Mouse (Mus musculus) embryonic facial prominence, embryonic 10.5 days (tissue): ENCODE results near the gene Asb17. TPM values are rescaled to one million over a fixed set of nuclear protein-coding genes. Genes with fewer than 3 reads are reported as not detected.

Experiments used
- DNase-seq: peaks from one replicate; pipeline ENCODE4 v3.0.0-alpha.2; 2017; ENCODE audit warnings: low spot score
- H3K27ac ChIP-seq: fragments of 300-500 bp; sonication (generic); replicated peaks from 2 replicates; pipeline ENCODE4 v1.5.1; 2016; ENCODE audit warnings: mild to moderate bottlenecking
- H3K27me3 ChIP-seq: fragments of 300-500 bp; sonication (generic); replicated peaks from 2 replicates; pipeline ENCODE4 v1.6.1; 2016; ENCODE audit warnings: low read depth, mild to moderate bottlenecking; ENCODE audit not compliant: poor library complexity, severe bottlenecking
- H3K36me3 ChIP-seq: fragments of 300-500 bp; sonication (generic); replicated peaks from 2 replicates; pipeline ENCODE4 v1.6.1; 2016; ENCODE audit warnings: mild to moderate bottlenecking, moderate library complexity
- H3K4me1 ChIP-seq: fragments of 300-500 bp; sonication (generic); 2 replicates; pipeline ENCODE4 v1.6.1; 2016
- H3K4me3 ChIP-seq: fragments of 300-500 bp; sonication (generic); 2 replicates; pipeline ENCODE4 v1.5.1; 2016; ENCODE audit warnings: mild to moderate bottlenecking, moderate library complexity
- H3K9me3 ChIP-seq: fragments of 300-500 bp; sonication (generic); 2 replicates; pipeline ENCODE4 v1.6.1; 2016; ENCODE audit warnings: mild to moderate bottlenecking
- WGBS: fragments of 180-500 bp; shearing (Covaris S2); methylation state at CpG from one replicate; pipeline ENCODE4 v1.1.7; 2016; 5-methylcytosine and 5-hydroxymethylcytosine counted together
- polyA plus RNA-seq: library from polyadenylated mRNA; unstranded; fragments of >200 nt; fragmentation: Nextera tagmentation; extraction: Ambion mirVana; gene quantifications from 2 replicates; pipeline ENCODE4 v1.2.1, GENCODE M21; 2016

The Asb17 gene
- polyA plus RNA-seq = 0.19 and 0.34 TPM in 2 replicates

DNA sequence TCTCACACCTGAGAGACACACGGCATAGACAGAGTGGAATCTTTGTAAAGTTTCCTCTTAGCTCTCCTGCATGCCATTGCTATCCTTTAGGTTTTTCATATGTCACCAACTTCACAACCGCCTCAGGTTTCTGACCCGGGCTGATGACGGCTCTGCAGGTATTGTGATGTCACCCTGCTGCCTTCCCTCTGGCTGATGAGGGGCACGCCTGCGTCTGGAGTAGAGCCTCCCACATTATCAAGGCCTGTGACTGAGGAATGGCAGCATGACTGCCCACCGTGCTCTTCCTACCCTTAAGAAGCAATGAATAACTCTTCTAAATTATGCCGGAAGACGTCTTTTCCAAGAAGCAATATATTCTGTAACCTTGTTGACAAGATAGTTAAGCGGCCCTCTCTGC lies at the start of gene Asb17:
TSS of gene Asb17 (plus strand) at position 180 of the 400 bp plus-strand sequence.
- H3K36me3 ChIP-seq = no peaks in the 10 kb centered on the region
- H3K27ac ChIP-seq = no peak within 1 kb of the TSS
- peaks cover 5% of the 10 kb centered on the region; the same call in 1 of the 2 replicates for H3K27me3 ChIP-seq
- H3K9me3 ChIP-seq = no peaks in the 10 kb centered on the region
- no peaks in the 10 kb centered on the region; the same call in 1 of the 2 replicates for H3K4me1 ChIP-seq
- no peak within 1 kb of the TSS for H3K4me3 ChIP-seq
- WGBS = 87% methylated on average over 10 of the region's 10 CpGs
- DNase-seq = no peak

DNA sequence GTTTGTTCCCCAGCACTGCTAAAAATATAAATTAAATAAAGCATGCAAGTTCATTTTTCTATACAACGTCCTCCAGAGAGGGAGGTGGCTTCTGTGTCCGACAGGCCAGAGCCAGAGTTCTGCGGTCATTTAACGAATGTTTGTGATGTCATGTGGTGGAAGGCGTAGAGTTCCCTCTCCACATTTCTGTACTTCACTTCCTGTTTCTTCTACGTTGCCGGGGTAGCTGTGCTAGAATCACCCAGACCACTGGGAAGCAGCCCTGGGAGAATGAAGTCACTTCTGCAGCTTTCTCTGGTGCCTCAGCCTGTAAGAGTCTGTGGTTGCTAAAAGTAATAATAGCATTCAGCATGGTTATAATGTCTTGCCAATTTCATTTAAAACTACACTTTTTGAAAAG lies 46.4 kb upstream of the Asb17 start:
- Histone ChIP-seq H3K36me3 (no peaks in the 10 kb centered on the region), H3K4me3 (no peak overlapping the region), H3K4me1 (peaks cover 13% of the 10 kb centered on the region), H3K27ac (no peak overlapping the region), H3K27me3 (no peaks in the 10 kb centered on the region), H3K9me3 (no peaks in the 10 kb centered on the region)
- 71% methylated on average over 7 of the region's 7 CpGs for WGBS
- DNase-seq = no peak

DNA sequence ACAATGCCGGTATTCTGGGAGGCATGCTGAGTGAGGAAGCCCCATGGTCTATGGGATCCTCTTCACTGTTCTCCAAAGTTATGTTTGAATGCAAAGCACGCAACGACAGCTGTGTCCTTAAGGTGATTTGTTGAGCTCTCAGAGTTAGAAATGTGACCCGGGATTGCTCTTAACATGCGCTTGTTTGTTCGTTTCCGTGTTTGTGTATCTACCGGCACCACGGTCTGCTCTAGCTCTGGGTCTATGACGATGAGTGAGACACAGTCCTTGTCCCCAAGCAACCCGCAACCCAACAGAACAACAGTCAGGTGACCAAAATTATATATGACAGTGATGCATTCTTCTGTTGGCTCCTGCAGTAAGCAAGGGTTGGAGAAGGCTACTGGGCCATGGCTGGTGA lies 44.4 kb upstream of the Asb17 start:
- Histone ChIP-seq H3K4me1 (peaks cover 15% of the 10 kb centered on the region), H3K27ac (no peak overlapping the region), H3K9me3 (no peaks in the 10 kb centered on the region), H3K27me3 (no peaks in the 10 kb centered on the region), H3K36me3 (no peaks in the 10 kb centered on the region), H3K4me3 (no peak overlapping the region)
- 93% methylated on average over 11 of the region's 11 CpGs for WGBS
- no peak for DNase-seq

DNA sequence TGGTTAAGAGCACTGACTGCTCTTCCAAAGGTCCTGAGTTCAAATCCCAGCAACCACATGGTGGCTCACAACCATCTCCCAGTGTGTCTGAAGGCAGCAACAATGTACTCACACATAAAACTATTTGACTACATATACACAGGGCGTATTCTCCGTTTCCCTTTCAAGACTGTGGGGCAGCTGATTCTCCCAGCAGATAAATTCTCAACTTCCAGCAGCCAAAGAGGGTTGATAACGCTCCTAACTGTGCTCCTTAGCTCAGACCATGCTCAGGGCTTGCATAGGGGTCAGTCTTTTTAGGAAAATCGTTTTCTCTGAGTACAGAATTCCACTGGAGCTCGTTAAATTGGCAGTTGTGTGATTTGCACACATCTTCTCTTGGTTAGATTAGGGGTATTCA lies 43.3 kb upstream of the Asb17 start:
- H3K4me1 ChIP-seq = peaks cover 15% of the 10 kb centered on the region
- WGBS = 78% methylated on average over 5 of the region's 5 CpGs

DNA sequence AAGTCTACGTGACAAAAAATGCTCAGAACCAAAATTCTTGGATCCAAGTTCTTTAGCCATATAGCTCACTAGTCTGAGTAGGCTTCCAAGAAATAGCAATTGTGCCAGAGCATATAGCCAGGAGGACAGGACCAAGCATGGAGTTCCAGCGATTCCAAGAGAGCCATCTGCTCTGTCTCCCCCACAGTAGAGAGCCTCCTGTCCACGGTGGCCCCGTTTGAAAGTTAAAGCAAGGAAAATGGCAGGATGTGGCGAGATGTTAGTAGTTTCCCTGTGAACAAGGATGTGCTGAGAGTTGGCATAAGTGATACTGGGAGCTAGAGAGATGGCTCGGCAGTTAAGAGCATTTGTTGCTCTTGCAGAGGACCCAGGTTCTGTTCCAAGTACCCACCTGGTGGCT lies 42.5 kb upstream of the Asb17 start:
- no peak for DNase-seq
- Histone ChIP-seq H3K27ac (no peak overlapping the region), H3K4me3 (no peak overlapping the region), H3K36me3 (no peaks in the 10 kb centered on the region), H3K27me3 (no peaks in the 10 kb centered on the region), H3K4me1 (peaks cover 23% of the 10 kb centered on the region), H3K9me3 (no peaks in the 10 kb centered on the region)
- 90% methylated on average over 6 of the region's 6 CpGs for WGBS

More for the DNA sequence above, 43.3 kb upstream of the Asb17 start:
- no peak for DNase-seq
- Histone ChIP-seq H3K36me3 (no peaks in the 10 kb centered on the region), H3K4me3 (no peak overlapping the region), H3K27ac (no peak overlapping the region), H3K27me3 (no peaks in the 10 kb centered on the region), H3K9me3 (no peaks in the 10 kb centered on the region)

DNA sequence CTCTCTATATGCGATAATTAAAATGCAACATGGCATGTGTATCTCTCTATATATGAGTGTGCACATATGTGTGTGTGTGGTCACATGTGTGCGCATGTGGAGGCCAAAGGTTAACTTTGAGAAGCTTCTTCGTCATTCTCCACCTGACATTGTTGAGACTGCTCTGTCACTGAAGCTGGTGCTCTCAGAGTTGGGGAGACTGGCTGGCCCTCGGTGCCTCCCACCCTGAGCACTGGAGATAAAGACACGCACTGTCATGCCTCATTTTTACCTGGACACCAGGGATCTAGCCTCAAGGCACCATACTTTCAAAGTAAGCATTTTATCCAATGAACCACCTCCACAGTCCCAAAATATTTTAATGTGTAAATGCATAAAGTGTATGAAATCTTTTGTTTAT lies 41.4 kb upstream of the Asb17 start:
- H3K4me1 ChIP-seq = peaks cover 24% of the 10 kb centered on the region
- no peaks in the 10 kb centered on the region for H3K9me3 ChIP-seq
- H3K27me3 ChIP-seq = no peaks in the 10 kb centered on the region
- DNase-seq = no peak
- no peak overlapping the region for H3K27ac ChIP-seq
- H3K4me3 ChIP-seq = no peak overlapping the region
- 85% methylated on average over 5 of the region's 5 CpGs for WGBS
- no peaks in the 10 kb centered on the region for H3K36me3 ChIP-seq

DNA sequence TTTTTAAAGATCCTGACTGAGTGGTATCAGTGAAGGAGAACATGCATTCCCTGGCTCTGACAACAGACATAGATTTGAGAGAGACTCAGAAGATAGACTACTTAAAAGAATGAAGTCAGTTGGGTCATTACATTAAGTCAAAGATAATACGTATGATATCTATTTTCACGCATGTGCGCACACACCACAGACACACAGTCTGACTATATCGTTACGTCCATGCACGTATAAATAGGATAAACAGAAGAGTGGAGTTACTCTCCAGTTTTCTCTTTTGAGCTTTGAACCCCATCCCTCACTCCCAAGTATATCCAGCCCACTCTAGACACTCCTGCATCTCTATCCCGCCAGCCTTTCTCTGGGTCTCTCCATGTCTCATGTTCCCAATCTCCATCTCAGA lies 40.0 kb upstream of the Asb17 start:
- DNase-seq = no peak
- peaks cover 31% of the 10 kb centered on the region for H3K4me1 ChIP-seq
- H3K9me3 ChIP-seq = no peaks in the 10 kb centered on the region
- H3K27me3 ChIP-seq = no peaks in the 10 kb centered on the region
- H3K4me3 ChIP-seq = no peak overlapping the region
- no peaks in the 10 kb centered on the region for H3K36me3 ChIP-seq
- 93% methylated on average over 7 of the region's 7 CpGs for WGBS
- no peak overlapping the region for H3K27ac ChIP-seq

DNA sequence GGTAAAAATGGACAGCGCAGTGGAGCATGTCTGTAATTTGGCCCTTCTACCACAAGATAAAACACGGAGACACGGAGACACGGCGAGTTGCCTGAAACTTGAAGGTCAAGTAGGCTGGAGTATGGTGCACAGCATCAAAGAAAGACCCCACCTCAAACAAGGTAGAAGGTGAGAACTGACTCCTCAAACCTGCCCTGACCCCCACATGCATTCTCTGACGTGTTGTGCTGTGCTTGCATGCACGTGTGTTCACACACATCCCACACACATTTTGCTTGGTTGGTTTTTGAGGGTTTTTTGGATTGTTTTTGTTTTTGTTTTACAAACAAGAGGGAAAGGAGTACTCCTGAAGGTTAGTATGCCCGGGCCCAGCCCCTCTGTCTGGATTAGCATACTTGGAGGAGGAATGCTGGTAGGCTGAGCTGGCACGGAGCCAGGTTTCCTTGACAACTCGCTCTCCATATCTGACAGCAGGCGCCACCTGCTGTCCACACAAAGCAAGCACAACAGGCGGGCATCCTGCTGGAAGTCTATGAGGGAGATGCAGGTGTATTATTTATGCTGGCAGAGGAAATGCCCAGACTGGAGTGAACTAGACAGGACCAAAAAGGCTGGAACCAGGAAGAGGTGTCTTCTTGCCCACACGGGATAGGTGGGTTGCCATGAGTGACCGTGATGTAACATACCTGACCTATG lies 37.8 kb upstream of the Asb17 start:
- 0 out of 2 replicates have a peak overlapping the region, but pooled peaks have one; percentile 16 for H3K4me3 ChIP-seq
- WGBS = 38% methylated on average over 14 of the region's 14 CpGs
- H3K36me3 ChIP-seq = no peaks in the 10 kb centered on the region
- no peaks in the 10 kb centered on the region for H3K9me3 ChIP-seq
- H3K4me1 ChIP-seq = peaks cover 39% of the 10 kb centered on the region
- peak overlapping the region; percentile 69 for H3K27ac ChIP-seq
- peak; percentile 95 for DNase-seq
- no peaks in the 10 kb centered on the region for H3K27me3 ChIP-seq

DNA sequence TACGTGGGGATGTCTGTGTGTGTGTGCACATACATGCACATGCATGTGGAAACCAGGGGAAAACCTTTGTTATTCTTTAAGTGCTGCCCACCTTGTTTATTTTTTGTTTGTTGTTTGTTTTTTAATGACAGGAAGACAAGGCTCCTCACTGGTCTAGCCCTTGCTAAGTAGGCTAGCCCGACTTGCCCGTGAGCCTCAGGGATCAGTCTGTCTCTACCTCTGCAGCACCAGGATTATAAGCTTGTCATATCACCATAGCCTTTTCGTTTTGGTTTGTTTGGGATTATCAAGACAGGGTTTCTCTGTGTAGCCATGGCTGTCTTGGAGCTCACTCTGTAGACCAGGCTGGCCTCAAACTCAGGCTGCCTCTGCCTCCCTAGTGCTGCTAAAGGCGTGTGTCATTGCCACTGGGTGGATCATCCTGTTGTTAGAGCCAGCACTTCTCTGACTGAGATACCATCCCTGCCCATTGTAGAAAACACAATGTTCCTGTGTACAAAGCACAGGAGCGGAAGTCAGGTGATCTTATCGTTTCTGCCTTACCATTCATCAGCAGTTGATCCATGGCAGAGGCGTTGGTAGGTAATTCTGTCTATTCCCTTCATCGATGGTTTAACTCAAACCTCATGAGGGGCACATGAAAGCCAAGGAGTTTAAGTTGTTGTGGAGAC lies 37.1 kb upstream of the Asb17 start:
- Histone ChIP-seq H3K27me3 (no peaks in the 10 kb centered on the region), H3K4me3 (no peak overlapping the region), H3K9me3 (no peaks in the 10 kb centered on the region), H3K36me3 (no peaks in the 10 kb centered on the region), H3K4me1 (peaks cover 39% of the 10 kb centered on the region), H3K27ac (peak overlapping the region; percentile 61)
- WGBS = 89% methylated on average over 9 of the region's 9 CpGs
- DNase-seq = no peak

DNA sequence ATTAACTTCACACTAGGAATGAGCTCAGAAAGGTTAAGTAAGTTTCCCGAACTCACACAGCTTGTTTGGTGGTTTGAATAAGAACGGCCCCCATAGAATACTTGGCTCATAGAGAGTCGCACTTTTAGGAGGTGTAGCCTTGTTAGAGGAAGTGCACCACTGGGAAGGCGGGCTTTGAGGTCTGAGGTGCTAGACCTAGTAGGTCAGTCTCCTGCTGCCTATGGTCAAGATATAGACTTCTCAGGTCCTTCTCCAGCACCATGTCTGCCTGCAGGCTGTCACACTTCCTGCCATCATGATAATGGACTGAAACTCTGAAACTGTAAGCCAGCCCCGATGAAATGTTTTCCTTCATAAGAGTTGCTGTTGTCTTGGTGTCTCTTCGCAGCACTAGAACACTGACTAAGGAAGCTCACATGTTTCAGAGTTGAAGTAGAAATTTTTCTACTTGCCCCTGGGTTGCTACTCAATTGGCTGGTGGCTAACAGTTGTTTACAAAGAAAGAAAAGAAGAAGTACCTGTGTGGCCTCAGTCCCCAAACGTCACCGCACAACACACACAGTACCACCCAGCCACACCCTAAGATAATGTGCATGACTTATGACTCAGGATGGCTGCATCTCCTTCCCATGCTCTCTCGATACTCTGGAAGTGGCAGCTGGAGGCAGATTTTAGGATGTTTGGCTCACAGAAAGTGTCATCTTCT lies 36.4 kb upstream of the Asb17 start:
- no peak overlapping the region for H3K4me3 ChIP-seq
- H3K27me3 ChIP-seq = no peaks in the 10 kb centered on the region
- H3K36me3 ChIP-seq = no peaks in the 10 kb centered on the region
- H3K4me1 ChIP-seq = peaks cover 36% of the 10 kb centered on the region
- 91% methylated on average over 9 of the region's 9 CpGs for WGBS
- H3K27ac ChIP-seq = peak overlapping the region; percentile 61
- DNase-seq = no peak
- H3K9me3 ChIP-seq = no peaks in the 10 kb centered on the region

DNA sequence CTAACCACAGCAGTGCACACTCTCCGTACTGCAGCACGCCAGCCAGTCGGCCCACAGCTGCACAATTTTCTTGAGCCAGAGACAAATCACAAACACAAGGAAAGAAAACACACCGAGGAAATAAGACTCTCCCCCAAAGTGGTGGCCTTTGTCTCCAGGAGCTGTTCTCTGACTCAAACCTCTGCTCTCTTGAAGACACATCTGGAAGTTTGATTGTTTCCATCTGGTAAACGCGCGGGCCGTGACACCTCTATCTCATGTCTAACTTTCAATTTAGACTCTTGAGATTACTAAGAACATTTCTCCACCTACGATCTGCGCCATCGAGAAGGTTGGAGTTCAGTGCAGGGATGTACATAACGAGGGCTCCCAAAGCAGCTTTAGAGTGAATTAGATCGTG lies 35.6 kb upstream of the Asb17 start:
- Histone ChIP-seq H3K4me3 (no peak overlapping the region), H3K27me3 (no peaks in the 10 kb centered on the region), H3K9me3 (no peaks in the 10 kb centered on the region), H3K4me1 (peaks cover 35% of the 10 kb centered on the region), H3K27ac (peak overlapping the region; percentile 42), H3K36me3 (no peaks in the 10 kb centered on the region)
- peak; percentile 55 for DNase-seq
- 59% methylated on average over 13 of the region's 13 CpGs for WGBS

DNA sequence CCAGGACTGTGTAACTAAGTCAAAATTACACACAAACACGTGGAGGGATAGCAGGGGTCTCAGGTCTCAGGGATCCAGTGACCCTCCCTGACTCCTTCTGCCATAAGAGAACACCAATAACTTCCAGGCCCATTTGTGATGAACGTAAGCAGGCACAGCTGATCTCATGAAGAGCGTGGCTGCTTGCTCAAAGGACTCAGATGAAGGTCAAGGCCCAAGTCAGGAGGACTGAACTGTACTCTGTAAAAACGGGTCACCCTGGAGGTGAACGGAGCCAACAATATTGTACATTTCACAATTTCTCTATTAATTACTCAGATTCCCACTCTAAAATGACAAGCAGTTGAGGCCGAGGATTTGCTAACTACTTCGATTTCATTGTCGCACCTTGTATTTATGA lies 30.0 kb upstream of the Asb17 start:
- no peak for DNase-seq
- H3K9me3 ChIP-seq = no peaks in the 10 kb centered on the region
- no peak overlapping the region for H3K27ac ChIP-seq
- peaks cover 23% of the 10 kb centered on the region for H3K4me1 ChIP-seq
- H3K4me3 ChIP-seq = no peak overlapping the region
- WGBS = 89% methylated on average over 8 of the region's 8 CpGs
- H3K27me3 ChIP-seq = no peaks in the 10 kb centered on the region
- H3K36me3 ChIP-seq = no peaks in the 10 kb centered on the region
